Mouse (Mus musculus) CH12.LX (cell line): Measurements from ENCODE around the gene Peli1.

Source experiments
- CTCF ChIP-seq, 2 experiments: IDR thresholded peaks in 1 of 2; conservative IDR thresholded peaks in 1 of 2; 2 replicates each; pipeline ENCODE4 v1.5.1; 2011 to 2012; ENCODE audit warnings: low read depth in 2 of 2, low read length in 2 of 2, improper control_type of control experiment in 1 of 2, inconsistent platforms in 1 of 2, mild to moderate bottlenecking in 1 of 2, moderate library complexity in 1 of 2
- EP300 ChIP-seq: IDR thresholded peaks from 2 replicates; pipeline ENCODE4 v1.6.1; 2011; ENCODE audit warnings: low read length, improper control_type of control experiment
- HCFC1 ChIP-seq: IDR thresholded peaks from 2 replicates; pipeline ENCODE4 v1.6.1; 2012; ENCODE audit warnings: low read depth, mild to moderate bottlenecking, inconsistent platforms, low read length, improper control_type of control experiment
- MYC ChIP-seq: IDR thresholded peaks from 2 replicates; pipeline ENCODE4 v1.6.1; 2011; ENCODE audit warnings: low read depth, mild to moderate bottlenecking, improper control_type of control experiment, low read length
- NELFE ChIP-seq: IDR thresholded peaks from 2 replicates; pipeline ENCODE4 v1.6.1; 2011; ENCODE audit warnings: low read depth, low read length, improper control_type of control experiment
- NRF1 ChIP-seq: IDR thresholded peaks from 2 replicates; pipeline ENCODE4 v1.6.1; 2014; ENCODE audit warnings: low read depth, mild to moderate bottlenecking, inconsistent platforms, low read length, improper control_type of control experiment, moderate library complexity
- PAX5 ChIP-seq: IDR thresholded peaks from 2 replicates; pipeline ENCODE4 v1.6.1; 2012; ENCODE audit warnings: low read length, inconsistent platforms, mixed read lengths
- POLR2AphosphoS2 ChIP-seq: IDR thresholded peaks from 2 replicates; pipeline ENCODE4 v1.6.1; 2011; ENCODE audit warnings: low read depth, low read length, improper control_type of control experiment
- SMC3 ChIP-seq: IDR thresholded peaks from 2 replicates; pipeline ENCODE4 v1.6.1; 2011; ENCODE audit warnings: low read depth, low read length, improper control_type of control experiment
- ZNF384 ChIP-seq: IDR thresholded peaks from 2 replicates; pipeline ENCODE4 v1.6.1; 2012; ENCODE audit warnings: low read depth, low read length, improper control_type of control experiment, inconsistent platforms

DNA sequence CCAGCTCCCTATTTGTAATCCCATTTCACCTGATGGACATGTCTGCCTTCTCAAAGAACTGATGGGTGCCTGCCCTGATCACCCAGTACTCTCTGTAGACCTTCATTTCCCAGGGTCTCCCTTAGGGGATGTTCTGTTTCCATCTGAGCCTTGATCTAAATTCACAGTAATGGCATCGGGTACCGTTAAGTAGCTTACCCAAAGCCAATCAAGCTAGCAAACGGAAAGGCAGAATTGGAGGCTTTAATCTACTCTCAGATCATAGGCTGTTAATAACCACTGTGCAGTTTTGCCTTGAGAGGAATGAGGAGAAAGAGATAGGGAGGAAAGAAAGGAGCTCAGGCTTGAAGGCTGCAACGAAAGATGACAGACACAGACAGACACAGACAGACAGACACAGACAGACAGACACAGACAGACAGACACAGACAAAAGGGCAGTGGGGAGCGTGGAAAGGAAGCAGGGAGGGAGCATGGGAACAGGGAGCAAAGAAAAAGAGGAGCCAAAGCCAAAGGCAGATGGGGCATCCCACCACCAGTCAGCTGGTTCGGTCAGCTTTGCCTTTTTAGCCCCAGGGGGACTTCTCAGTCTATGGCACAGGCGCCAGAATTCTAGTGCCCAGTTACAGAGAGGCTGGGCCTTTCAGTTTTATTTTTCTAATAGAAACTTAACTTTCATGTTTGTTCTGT lies 30.6 kb upstream of the Peli1 start:
- TF ChIP-seq PAX5 (no peak), CTCF (conservative IDR thresholded peaks at IDR 0.05 in 1 of 2, IDR thresholded peaks at IDR 0.05 in 1 of 2; ENCODE audit: low read depth in 2 of 2, low read length in 2 of 2) (no peak), SMC3 (no peak), ZNF384 (no peak), NRF1 (no peak), NELFE (no peak), HCFC1 (no peak), POLR2AphosphoS2 (no peak), EP300 (no peak), MYC (no peak)
